Mouse (Mus musculus) lung, adult 2 months (tissue): ENCODE data around the gene Gpatch3. TPM values are rescaled to one million over a fixed set of nuclear protein-coding genes. Genes with fewer than 3 reads are reported as not detected.

ENCODE experiments used
- DNase-seq: peaks from one replicate; pipeline ENCODE4 v3.0.0; 2022
- H3K4me1 ChIP-seq: fragments of 200-500 bp; 2 replicates; pipeline ENCODE4 v1.6.1; 2011; ENCODE audit warnings: low read length; ENCODE audit not compliant: control insufficient read depth, insufficient read depth
- H3K4me3 ChIP-seq: fragments of 200-500 bp; replicated peaks from 2 replicates; pipeline ENCODE3; 2011; ENCODE audit warnings: low read depth, mild to moderate bottlenecking, control low read depth, low read length; ENCODE audit errors: extremely low read depth
- CTCF ChIP-seq: fragments of 200-500 bp; IDR thresholded peaks from 2 replicates; pipeline ENCODE4 v1.5.1; 2011; ENCODE audit warnings: mild to moderate bottlenecking, low read length, control low read depth; ENCODE audit not compliant: insufficient read depth
- POLR2A ChIP-seq: fragments of 200-500 bp; IDR thresholded peaks from 2 replicates; pipeline ENCODE4 v1.6.1; 2011; ENCODE audit warnings: low read depth, mild to moderate bottlenecking, control low read depth, low read length, borderline replicate concordance; ENCODE audit errors: extremely low read depth
- WGBS: fragments of 180-500 bp; shearing (Covaris S2); methylation state at CpG from one replicate; pipeline ENCODE4 v1.1.7; 2018; 5-methylcytosine and 5-hydroxymethylcytosine counted together
- polyA plus RNA-seq: library from polyadenylated mRNA; depleted of rRNA; stranded (reverse); fragments of >200 nt; gene quantifications from 2 replicates; pipeline ENCODE4 v1.2.3, GENCODE M21; 2012

Gene Gpatch3
- polyA plus RNA-seq, 1 experiment: 5.2 TPM

DNA sequence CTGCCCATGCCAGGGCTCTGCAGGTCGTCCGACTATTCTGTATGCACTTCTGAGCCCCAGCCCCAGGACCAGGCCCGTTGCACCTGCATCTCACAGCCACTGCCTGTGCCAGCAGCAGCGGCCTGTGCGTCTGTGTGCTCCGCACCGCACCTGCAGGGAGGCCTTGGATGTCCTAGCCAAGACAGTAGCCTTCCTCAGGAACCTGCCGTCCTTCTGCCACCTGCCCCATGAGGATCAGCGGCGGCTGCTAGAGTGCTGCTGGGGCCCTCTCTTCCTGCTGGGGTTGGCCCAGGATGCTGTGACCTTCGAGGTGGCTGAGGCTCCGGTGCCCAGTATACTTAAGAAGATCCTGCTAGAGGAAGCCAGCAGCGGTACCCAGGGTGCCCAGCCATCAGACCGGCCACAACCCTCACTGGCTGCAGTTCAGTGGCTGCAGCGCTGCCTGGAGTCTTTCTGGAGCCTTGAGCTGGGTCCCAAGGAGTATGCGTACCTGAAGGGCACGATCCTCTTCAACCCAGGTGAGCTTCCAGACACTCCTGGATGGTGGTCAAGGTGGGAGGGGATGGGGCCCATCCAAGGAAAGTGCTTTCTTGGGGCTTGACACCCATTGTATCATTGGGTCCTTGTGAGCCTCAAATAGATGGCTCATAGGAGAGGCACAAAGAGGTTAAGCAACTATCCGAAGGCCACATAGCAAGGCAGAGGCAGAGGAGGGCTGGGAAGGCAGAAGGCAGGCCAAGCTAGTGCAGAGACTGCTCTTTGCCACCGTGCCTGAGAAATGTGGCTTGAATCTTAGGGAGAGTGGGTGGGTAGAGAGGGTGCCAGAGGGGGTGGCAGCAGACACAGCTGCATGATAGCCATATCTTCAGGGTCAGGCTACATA lies 20.9 kb upstream of the Gpatch3 start:
- no peak for DNase-seq
- H3K4me1 ChIP-seq: no peaks in the 10 kb centered on the region
- no peak for TF ChIP-seq CTCF
- TF ChIP-seq POLR2A: no peak
- no peak overlapping the region for H3K4me3 ChIP-seq
- 57% methylated on average over 19 of the region's 19 CpGs for WGBS

DNA sequence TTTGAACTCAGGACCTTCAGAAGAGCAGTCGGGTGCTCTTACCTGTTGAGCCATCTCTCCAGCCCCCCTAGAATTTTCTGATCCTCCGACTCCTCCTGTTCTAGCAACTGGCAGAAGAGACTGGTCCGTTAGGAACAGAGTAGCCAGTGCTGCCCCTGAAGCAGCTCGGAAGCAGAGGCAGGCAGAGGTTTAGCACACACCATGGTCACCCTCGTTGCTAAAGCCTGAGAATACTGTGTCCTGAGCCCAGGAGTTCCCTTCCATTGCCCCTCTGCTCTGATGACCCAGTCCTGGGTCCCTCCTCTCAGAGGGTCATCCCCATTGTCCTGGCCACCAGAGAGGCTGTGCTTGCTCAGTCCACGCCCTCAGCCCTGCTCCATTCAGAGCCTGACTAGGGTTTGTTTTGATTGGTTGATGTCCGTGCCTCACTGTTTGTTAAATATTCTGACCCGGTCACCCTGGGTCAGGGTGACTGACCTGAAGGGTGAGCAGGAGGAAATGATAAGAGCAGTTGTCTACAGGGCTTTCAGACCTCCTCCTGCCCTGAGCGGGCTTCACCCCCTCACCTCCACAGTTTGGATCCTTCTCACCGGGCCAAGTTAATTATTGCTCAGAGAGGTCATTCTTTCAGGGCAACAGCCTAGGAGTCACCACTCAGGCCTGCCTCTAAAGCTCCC lies 17.4 kb upstream of the Gpatch3 start:
- Histone ChIP-seq H3K4me1 (no peaks in the 10 kb centered on the region), H3K4me3 (no peak overlapping the region)
- TF ChIP-seq CTCF (no peak), POLR2A (no peak)
- no peak for DNase-seq
- 27% methylated on average over 10 of the region's 10 CpGs for WGBS

GRCm38 (mm10) chr4:133559846-133560245 lies 14.7 kb upstream of the Gpatch3 start:
- no peak for TF ChIP-seq CTCF
- no peak for TF ChIP-seq POLR2A
- WGBS: 70% methylated on average over 4 of the region's 4 CpGs
- H3K4me3 ChIP-seq: no peak overlapping the region
- no peak for DNase-seq
- H3K4me1 ChIP-seq: no peaks in the 10 kb centered on the region

GRCm38 (mm10) chr4:133561622-133562021 lies 12.9 kb upstream of the Gpatch3 start:
- 69% methylated on average over 4 of the region's 4 CpGs for WGBS
- Histone ChIP-seq H3K4me1 (no peaks in the 10 kb centered on the region), H3K4me3 (no peak overlapping the region)
- no peak for DNase-seq
- TF ChIP-seq POLR2A (no peak), CTCF (no peak)

GRCm38 (mm10) chr4:133563123-133563571 lies 11.4 kb upstream of the Gpatch3 start:
- no peak overlapping the region for H3K4me3 ChIP-seq
- 38% methylated on average over 11 of the region's 11 CpGs for WGBS
- no peaks in the 10 kb centered on the region for H3K4me1 ChIP-seq
- no peak for DNase-seq
- TF ChIP-seq CTCF: no peak

GRCm38 (mm10) chr4:133567251-133567650 lies 7.3 kb upstream of the Gpatch3 start:
- DNase-seq: no peak
- no peak overlapping the region for H3K4me3 ChIP-seq
- no peak for TF ChIP-seq CTCF
- TF ChIP-seq POLR2A: no peak
- H3K4me1 ChIP-seq: no peaks in the 10 kb centered on the region
- 29% methylated on average over 8 of the region's 8 CpGs for WGBS

DNA sequence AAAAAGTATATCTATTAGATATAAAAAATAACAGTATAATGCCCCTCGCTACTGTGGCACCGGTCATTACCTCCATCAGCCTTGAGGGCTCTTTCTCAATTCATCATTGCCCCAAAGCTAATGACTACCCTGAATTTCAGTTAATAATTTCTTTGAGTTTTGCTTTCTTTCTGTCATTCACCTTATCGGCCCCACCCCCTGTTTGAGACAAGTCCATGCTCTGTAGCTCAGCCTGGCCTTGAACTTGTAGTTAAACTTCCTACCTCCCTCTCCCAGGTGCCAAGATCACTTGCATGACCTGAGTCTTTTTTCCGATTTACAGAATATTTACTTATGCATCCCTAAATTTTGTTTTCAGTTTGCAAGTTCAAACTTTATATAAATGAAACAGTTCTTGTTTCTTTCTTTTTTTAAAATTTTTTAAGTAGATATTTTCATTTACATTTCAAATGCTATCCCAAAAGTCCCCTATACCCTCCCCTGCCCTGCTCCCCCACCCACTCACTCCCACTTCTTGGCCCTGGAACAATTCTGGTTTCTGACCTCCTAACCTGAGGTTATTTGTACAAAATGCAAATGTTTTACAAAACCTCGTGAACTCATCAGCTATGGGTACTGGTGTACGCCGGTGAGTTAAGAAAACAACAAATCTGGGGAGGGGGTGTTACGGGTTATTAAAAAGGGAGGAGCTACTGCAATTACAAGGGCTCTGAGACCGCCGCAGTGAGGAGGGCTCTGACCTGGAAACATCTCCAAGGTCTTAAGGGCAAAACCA lies 5.1 kb upstream of the Gpatch3 start:
- Histone ChIP-seq H3K4me1 (no peaks in the 10 kb centered on the region), H3K4me3 (no peak overlapping the region)
- TF ChIP-seq POLR2A (no peak), CTCF (no peak)
- no peak for DNase-seq
- WGBS: 76% methylated on average over 10 of the region's 10 CpGs

DNA sequence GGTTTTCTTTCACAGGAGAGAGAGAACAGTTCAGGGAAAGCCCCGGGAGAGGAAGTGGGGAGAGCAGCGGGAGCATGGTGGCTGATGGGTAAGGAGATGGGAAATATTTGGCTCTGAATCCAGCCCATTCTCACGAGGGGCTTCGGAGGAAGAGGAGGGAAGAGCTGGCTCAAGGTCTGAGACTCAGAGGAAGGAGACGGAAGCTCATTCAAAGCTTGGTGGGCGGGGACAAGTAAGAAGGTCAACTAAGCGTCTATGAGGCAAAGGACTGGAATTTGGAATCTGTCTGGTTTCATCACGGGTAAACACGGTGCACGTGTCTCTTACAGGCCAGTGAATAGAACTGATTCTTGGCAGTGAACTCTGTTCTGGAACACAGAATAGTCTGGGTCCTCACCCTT lies 4.5 kb upstream of the Gpatch3 start:
- Histone ChIP-seq H3K4me3 (no peak overlapping the region), H3K4me1 (no peaks in the 10 kb centered on the region)
- WGBS: 37% methylated on average over 10 of the region's 10 CpGs
- no peak for DNase-seq
- TF ChIP-seq POLR2A (no peak), CTCF (no peak)

DNA sequence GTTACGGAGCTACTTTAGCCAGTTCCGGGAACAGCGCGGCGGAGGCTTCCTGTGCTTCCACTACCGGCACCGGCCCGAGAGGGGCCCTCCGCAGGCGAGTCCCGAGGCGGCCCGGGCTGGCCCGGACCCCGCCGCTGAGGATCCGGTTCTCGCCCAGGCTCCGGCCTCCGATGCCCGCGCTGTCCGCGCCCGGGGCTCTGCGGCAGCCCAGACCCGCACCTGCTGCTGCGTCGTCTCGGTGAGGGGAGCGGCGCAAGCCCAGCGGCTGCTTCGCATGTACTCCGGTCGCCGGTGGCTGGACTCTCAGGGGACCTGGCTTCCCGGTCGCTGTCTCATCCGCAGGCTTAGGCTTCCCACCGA lies 278 bp downstream of the Gpatch3 start:
- Histone ChIP-seq H3K4me1 (no peaks in the 10 kb centered on the region), H3K4me3 (peak overlapping the region; percentile 80)
- no peak for TF ChIP-seq POLR2A
- TF ChIP-seq CTCF: no peak
- under 1% methylated on average over 41 of the region's 41 CpGs for WGBS
- DNase-seq: no peak

DNA sequence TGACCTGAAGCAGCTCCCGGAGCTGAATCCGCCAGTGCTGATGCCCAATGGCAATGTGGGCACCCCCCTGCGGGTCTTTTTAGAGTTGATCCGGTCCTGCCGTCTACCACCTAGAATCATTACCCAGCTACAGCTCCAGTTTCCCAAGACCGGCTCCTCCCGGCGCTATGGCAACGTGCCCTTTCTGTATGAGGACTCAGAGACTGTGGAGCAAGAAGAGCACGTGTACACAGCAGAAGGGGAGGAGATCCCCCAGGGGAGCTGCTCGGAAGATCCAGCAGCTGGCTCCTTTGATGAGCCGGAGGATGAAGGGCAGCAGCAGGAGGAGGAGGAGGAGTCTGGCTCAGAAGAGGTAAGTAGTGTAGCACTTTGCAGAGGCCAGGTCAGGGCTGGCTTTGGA lies 3.4 kb downstream of the Gpatch3 start:
- no peak for TF ChIP-seq POLR2A
- no peak for TF ChIP-seq CTCF
- 81% methylated on average over 12 of the region's 12 CpGs for WGBS

GRCm38 (mm10) chr4:133583690-133584058 lies 9.1 kb downstream of the Gpatch3 start:
- Histone ChIP-seq H3K4me1 (peaks cover 3% of the 10 kb centered on the region; the same call in 1 of the 2 replicates), H3K4me3 (peak overlapping the region; percentile 84)
- DNase-seq: no peak
- no peak for TF ChIP-seq CTCF
- TF ChIP-seq POLR2A: no peak
- WGBS: 54% methylated on average over 6 of the region's 6 CpGs

More for the DNA sequence above, 3.4 kb downstream of the Gpatch3 start:
- no peak for DNase-seq
- Histone ChIP-seq H3K4me1 (no peaks in the 10 kb centered on the region), H3K4me3 (no peak overlapping the region)
